In the genomic region with DNA sequence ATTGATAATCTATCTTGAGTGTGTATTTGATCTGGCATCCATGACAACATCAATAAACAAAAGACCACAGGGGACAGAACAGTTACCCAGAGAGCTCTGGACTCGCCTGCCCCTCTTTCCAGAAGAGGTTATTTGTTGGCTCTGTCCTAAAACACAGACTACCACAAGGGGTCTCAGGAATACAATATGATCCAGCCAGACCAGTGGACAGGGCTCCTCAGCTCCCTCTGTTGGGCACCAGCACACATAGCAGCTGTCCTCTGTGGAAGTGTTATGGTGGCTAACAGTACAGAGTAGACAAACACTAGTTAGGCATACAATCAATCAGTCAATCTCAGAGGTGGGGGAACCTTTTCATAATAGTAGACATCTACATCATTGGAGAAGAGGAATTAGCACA, we compare ENCODE assay signal across 8 mouse cellular contexts. TPM values are rescaled to one million over a fixed set of nuclear protein-coding genes. Genes with fewer than 3 reads are reported as not detected.
DNase-seq lines count a peak whose midpoint lies in the region; ATAC-seq and TF ChIP-seq lines count a peak whose summit lies in the region.

No protein-coding gene starts in this region.

- H3K9ac ChIP-seq in embryonic facial prominence, embryonic 14.5 days (ENCODE audit: low read depth, low read length), result no peak overlapping the region

- H3K36me3 ChIP-seq in testis, adult 2 months (ENCODE audit: control insufficient read depth, insufficient read depth, low read length), result no peaks in the 10 kb centered on the region
- H3K36me3 ChIP-seq in embryonic facial prominence, embryonic 14.5 days (ENCODE audit: control insufficient read depth, insufficient read depth, low read length), result no peaks in the 10 kb centered on the region
- H3K36me3 ChIP-seq in kidney, adult 2 months (ENCODE audit: control insufficient read depth, insufficient read depth, low read length), result no peaks in the 10 kb centered on the region

- no peak for TF ChIP-seq POLR2A in testis, adult 2 months (IDR thresholded peaks at IDR 0.05; ENCODE audit: control insufficient read depth, low read depth, low read length)
- no peak for TF ChIP-seq POLR2A in kidney, adult 2 months (IDR thresholded peaks at IDR 0.05; ENCODE audit: low read depth, low read length)

- peak; percentile 23 to 33 for DNase-seq in cerebellum, adult 18-20 months
- no peak for DNase-seq in cerebellum, adult 11-12 months
- no peak for DNase-seq in testis, postnatal 14 days (ENCODE audit: low spot score)
- peak; percentile 68 for DNase-seq in embryonic facial prominence, embryonic 14.5 days (ENCODE audit: low spot score)
- peak; percentile 73 for DNase-seq in kidney, adult 2 months
- DNase-seq in lung, postnatal 36 days, result peak; percentile 73
- DNase-seq in thymus, postnatal 0 days (ENCODE audit: low spot score), result peak; percentile 62

- H3K27me3 ChIP-seq in testis, adult 2 months (ENCODE audit: control insufficient read depth, insufficient read depth, low read length), result no peaks in the 10 kb centered on the region
- H3K27me3 ChIP-seq in embryonic facial prominence, embryonic 14.5 days (replicated peaks; ENCODE audit: control insufficient read depth, insufficient read depth, low read length), result no peaks in the 10 kb centered on the region
- H3K27me3 ChIP-seq in kidney, adult 2 months (replicated peaks; ENCODE audit: control insufficient read depth, insufficient read depth, low read length), result no peaks in the 10 kb centered on the region

- H3K4me2 ChIP-seq in embryonic facial prominence, embryonic 14.5 days (ENCODE audit: low read depth, low read length), result no peak overlapping the region

- H3K4me3 ChIP-seq in testis, adult 2 months (ENCODE audit: control insufficient read depth, low read depth, low read length), result no peak overlapping the region
- H3K4me3 ChIP-seq in embryonic facial prominence, embryonic 14.5 days (ENCODE audit: low read depth, low read length), result no peak overlapping the region
- H3K4me3 ChIP-seq in kidney, adult 2 months (ENCODE audit: insufficient read depth, low read depth, low read length), result no peak overlapping the region

- 23% methylated on average over 1 of the region's 1 CpGs for WGBS in embryonic facial prominence, embryonic 14.5 days
- 41% methylated on average over 1 of the region's 1 CpGs for WGBS in kidney, adult 2 months

- TF ChIP-seq CTCF in testis, adult 2 months (IDR thresholded peaks at IDR 0.05; ENCODE audit: control insufficient read depth, insufficient read depth, insufficient replicate concordance, low read depth, low read length), result peak; percentile 67; the same call in 1 of the 2 replicates
- peak; percentile 99; the same call in 1 of the 2 replicates for TF ChIP-seq CTCF in kidney, adult 2 months (conservative IDR thresholded peaks at IDR 0.05; ENCODE audit: insufficient read depth, insufficient read length, low read depth, low read length)

- H3K9me3 ChIP-seq in embryonic facial prominence, embryonic 14.5 days (ENCODE audit: control insufficient read depth, low read length), result no peaks in the 10 kb centered on the region

- ATAC-seq in embryonic facial prominence, embryonic 14.5 days (ENCODE audit: low read depth), result no peak

- no peak overlapping the region for H3K27ac ChIP-seq in testis, adult 2 months (ENCODE audit: control insufficient read depth, insufficient read depth, low read depth, low read length)
- H3K27ac ChIP-seq in embryonic facial prominence, embryonic 14.5 days (replicated peaks; ENCODE audit: low read depth, low read length), result no peak overlapping the region
- H3K27ac ChIP-seq in kidney, adult 2 months (ENCODE audit: insufficient read depth, low read depth, low read length), result no peak overlapping the region

- H3K4me1 ChIP-seq in testis, adult 2 months (ENCODE audit: control insufficient read depth, insufficient read depth, low read length), result no peaks in the 10 kb centered on the region
- peaks cover 5% of the 10 kb centered on the region for H3K4me1 ChIP-seq in embryonic facial prominence, embryonic 14.5 days (ENCODE audit: control insufficient read depth, insufficient read depth, low read length)
- no peaks in the 10 kb centered on the region for H3K4me1 ChIP-seq in kidney, adult 2 months (ENCODE audit: control insufficient read depth, insufficient read depth, low read length)

RNA-seq across cellular contexts. Expression of gene Atxn1, which starts 12.1 kb away (rescaled TPM):
- polyA plus RNA-seq in testis, adult 2 months (2012; rRNA removed), result 3.2 and 3.9 TPM in 2 replicates
- polyA plus RNA-seq in embryonic facial prominence, embryonic 14.5 days (2014; fragmentation: Nextera tagmentation; extraction: Ambion mirVana), result 3.6 and 3.8 TPM in 2 replicates
- polyA plus RNA-seq in kidney, adult 2 months (2012; rRNA removed), result 15.0 and 17.9 TPM in 2 replicates
- 3.8 and 6.3 TPM in 2 replicates for polyA plus RNA-seq in thymus, postnatal 0 days (2015; fragmentation: Nextera tagmentation; extraction: Ambion mirVana)

Comparison
In these comparisons a context has a peak if more than half of its experiments do, and no peak if none do; other contexts are left out.
1. DNase-seq: peak in cerebellum, adult 18-20 months (2 of 2), embryonic facial prominence, embryonic 14.5 days (single experiment), kidney, adult 2 months (single experiment), lung, postnatal 36 days (single experiment) and thymus, postnatal 0 days (single experiment); none in cerebellum, adult 11-12 months (single experiment) and testis, postnatal 14 days (single experiment).